Mouse (Mus musculus) frontal cortex, postnatal 10 days (tissue): ENCODE data around the gene Tedc1.
"Not testable (repeated sequence)": the region's sequence is repeated elsewhere in the genome, so short reads cannot be mapped to it uniquely, and the experiment has no call there.

Experiments used
- DNase-seq, 2 experiments: peaks; one replicate each; pipeline ENCODE4 v3.0.0; 2022; ENCODE audit warnings: low spot score in 2 of 2, mixed read lengths in 1 of 2

The Tedc1 gene

GRCm38 (mm10) chr12:113152991-113153525, 3.2 kb upstream of the Tedc1 start:
- no peak for DNase-seq

- DNase-seq: no peak
Measured at GRCm38 (mm10) chr12:113153971-113154370, 2.2 kb upstream of the Tedc1 start.

GRCm38 (mm10) chr12:113154747-113155075, 1.5 kb upstream of the Tedc1 start:
- no peak for DNase-seq

GRCm38 (mm10) chr12:113155076-113155771, 997 bp upstream of the Tedc1 start:
- peak in 1 of 2 experiments; percentile 40 for DNase-seq

- no peak for DNase-seq
Measured at GRCm38 (mm10) chr12:113156540-113156929, 314 bp downstream of the Tedc1 start.

GRCm38 (mm10) chr12:113157002-113157401, 781 bp downstream of the Tedc1 start:
- DNase-seq: peak in 1 of 2 experiments; percentile 25

- no peak for DNase-seq
Measured at GRCm38 (mm10) chr12:113157521-113157920, 1.3 kb downstream of the Tedc1 start.

GRCm38 (mm10) chr12:113157971-113158370, 1.8 kb downstream of the Tedc1 start:
- DNase-seq: no peak

- DNase-seq: peak; percentile 49 to 67
Measured at GRCm38 (mm10) chr12:113163561-113164006, 7.4 kb downstream of the Tedc1 start.

- no peak for DNase-seq
Measured at GRCm38 (mm10) chr12:113168031-113168536, 11.9 kb downstream of the Tedc1 start.

- DNase-seq: no peak
Measured at GRCm38 (mm10) chr12:113176960-113177725, 20.9 kb downstream of the Tedc1 start.

- no peak for DNase-seq
Measured at GRCm38 (mm10) chr12:113181020-113181419, 24.8 kb downstream of the Tedc1 start.

- DNase-seq: no peak
Measured at GRCm38 (mm10) chr12:113184945-113185344, 28.7 kb downstream of the Tedc1 start.

GRCm38 (mm10) chr12:113185442-113186291, 29.4 kb downstream of the Tedc1 start, which contains the start of gene Tmem121:
TSS of gene Tmem121 (plus strand) at chr12:113185930.
- DNase-seq: peak in 1 of 2 experiments; percentile 52

- no peak for DNase-seq
Measured at GRCm38 (mm10) chr12:113186326-113187010, 30.2 kb downstream of the Tedc1 start.

GRCm38 (mm10) chr12:113187011-113187375, 30.8 kb downstream of the Tedc1 start:
- DNase-seq: no peak

GRCm38 (mm10) chr12:113187584-113188295, 31.5 kb downstream of the Tedc1 start:
- DNase-seq: peak; percentile 79 to 91

- peak in 1 of 2 experiments; percentile 38 for DNase-seq
Measured at GRCm38 (mm10) chr12:113188349-113189055, 32.3 kb downstream of the Tedc1 start.

- no peak for DNase-seq
Measured at GRCm38 (mm10) chr12:113193423-113193822, 37.2 kb downstream of the Tedc1 start.

- not testable (repeated sequence) for DNase-seq
Measured at GRCm38 (mm10) chr12:113199132-113199531, 42.9 kb downstream of the Tedc1 start.
